Mouse (Mus musculus): ENCODE data around the gene Yars. TPM values are rescaled to one million over a fixed set of nuclear protein-coding genes. Genes with fewer than 3 reads are reported as not detected.

Yars gene
- total and polyA plus RNA-seq, 2 experiments from 2014 or later = 56.0 to 102 TPM

- 85% methylated on average over 4 of the region's 4 CpGs for WGBS
These were observed 76.6 kb downstream of the Yars start for GRCm38 (mm10) chr4:129266191-129266590.

GRCm38 (mm10) chr4:129266821-129267220, 77.3 kb downstream of the Yars start:
- no peak overlapping the region for H3K4me2 ChIP-seq (ENCODE audit: low read depth, low read length)
- H3K27ac ChIP-seq = no peak overlapping the region
- WGBS = 63% methylated on average over 5 of the region's 5 CpGs
- no peak overlapping the region for H3K4me3 ChIP-seq (ENCODE audit: low read length)
- ATAC-seq (no peak), DNase-seq (ENCODE audit: low spot score) (no peak)
- no peaks in the 10 kb centered on the region for H3K36me3 ChIP-seq (ENCODE audit: insufficient read depth, low read length)
- no peak overlapping the region for H3K9ac ChIP-seq (replicated peaks; ENCODE audit: low read length)
- TF ChIP-seq CTCF (IDR thresholded peaks at IDR 0.05; ENCODE audit: low read depth) = no peak
- no peaks in the 10 kb centered on the region for H3K9me3 ChIP-seq (ENCODE audit: low read length)
- H3K4me1 ChIP-seq (ENCODE audit: insufficient read depth, low read length) = no peaks in the 10 kb centered on the region
- no peaks in the 10 kb centered on the region for H3K27me3 ChIP-seq (ENCODE audit: insufficient read depth, low read length)

More at GRCm38 (mm10) chr4:129266191-129266590, 76.6 kb downstream of the Yars start:
- ATAC-seq = no peak
- Histone ChIP-seq H3K4me2 (ENCODE audit: low read depth, low read length) (no peak overlapping the region), H3K27me3 (ENCODE audit: insufficient read depth, low read length) (no peaks in the 10 kb centered on the region), H3K9ac (replicated peaks; ENCODE audit: low read length) (no peak overlapping the region), H3K9me3 (ENCODE audit: low read length) (no peaks in the 10 kb centered on the region), H3K36me3 (ENCODE audit: insufficient read depth, low read length) (no peaks in the 10 kb centered on the region), H3K4me3 (ENCODE audit: low read length) (no peak overlapping the region), H3K27ac (no peak overlapping the region), H3K4me1 (ENCODE audit: insufficient read depth, low read length) (no peaks in the 10 kb centered on the region)
- no peak for TF ChIP-seq CTCF (IDR thresholded peaks at IDR 0.05; ENCODE audit: low read depth)
- DNase-seq (ENCODE audit: low spot score) = no peak

DNA sequence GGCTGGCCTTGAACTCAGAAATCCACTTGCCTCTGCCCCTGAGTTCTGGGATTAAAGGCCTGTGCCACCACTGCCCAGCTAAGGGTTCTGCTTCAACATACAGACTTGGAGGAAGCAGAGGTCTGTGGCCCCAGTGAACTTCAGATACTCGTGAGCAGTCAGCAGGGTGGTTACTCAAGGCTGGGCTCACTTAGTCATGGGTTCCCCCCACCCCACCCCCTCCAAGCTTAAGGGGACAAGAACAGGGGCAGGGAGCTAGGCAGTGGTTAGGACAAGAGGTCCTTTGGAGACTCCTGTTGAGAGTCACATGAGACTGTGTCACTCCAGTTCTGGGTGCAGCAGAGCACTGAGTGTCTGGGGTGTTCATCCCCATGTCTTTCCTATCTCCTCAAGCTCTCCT, 79.1 kb downstream of the Yars start:
- no peak overlapping the region for H3K9ac ChIP-seq (replicated peaks; ENCODE audit: low read length)
- no peaks in the 10 kb centered on the region for H3K9me3 ChIP-seq (ENCODE audit: low read length)
- no peak for ATAC-seq
- H3K27me3 ChIP-seq (ENCODE audit: insufficient read depth, low read length) = no peaks in the 10 kb centered on the region
- no peak for DNase-seq (ENCODE audit: low spot score)
- H3K4me2 ChIP-seq (ENCODE audit: low read depth, low read length) = no peak overlapping the region
- no peak overlapping the region for H3K27ac ChIP-seq
- H3K4me1 ChIP-seq (ENCODE audit: insufficient read depth, low read length) = 0 out of 2 replicates have a peak, but pooled peaks cover 3% of the 10 kb centered on the region
- H3K36me3 ChIP-seq (ENCODE audit: insufficient read depth, low read length) = no peaks in the 10 kb centered on the region
- WGBS = 64% methylated on average over 1 of the region's 1 CpGs
- no peak for TF ChIP-seq CTCF (IDR thresholded peaks at IDR 0.05; ENCODE audit: low read depth)
- H3K4me3 ChIP-seq (ENCODE audit: low read length) = no peak overlapping the region

Other genes with a start within 250 kb of the Yars start
- gene Azin2, start 227.3 kb upstream of the Yars start, total RNA-seq (2014; rRNA removed) = 32.7 and 35.0 TPM in 2 replicates
- 32.9 and 33.0 TPM in 2 replicates for gene Azin2, start 227.3 kb upstream of the Yars start, polyA plus RNA-seq (2015; fragmentation: Nextera tagmentation; extraction: Ambion mirVana)
- 24.9 and 32.3 TPM in 2 replicates for gene Ak2, start 197.8 kb upstream of the Yars start, total RNA-seq (2014; rRNA removed)
- gene Ak2, start 197.8 kb upstream of the Yars start, polyA plus RNA-seq (2015; fragmentation: Nextera tagmentation; extraction: Ambion mirVana) = 78.5 and 82.9 TPM in 2 replicates
- gene Rnf19b, start 131.5 kb upstream of the Yars start, total RNA-seq (2014; rRNA removed) = 141 and 156 TPM in 2 replicates
- gene Rnf19b, start 131.5 kb upstream of the Yars start, polyA plus RNA-seq (2015; fragmentation: Nextera tagmentation; extraction: Ambion mirVana) = 29.9 and 31.8 TPM in 2 replicates
- not detected in 2 replicates for gene Tmem54, start 84.2 kb upstream of the Yars start, total RNA-seq (2014; rRNA removed)
- gene Tmem54, start 84.2 kb upstream of the Yars start, polyA plus RNA-seq (2015; fragmentation: Nextera tagmentation; extraction: Ambion mirVana) = 0.19 and 0.39 TPM in 2 replicates
- gene Hpca, start 67.7 kb upstream of the Yars start, total RNA-seq (2014; rRNA removed) = 270 and 290 TPM in 2 replicates
- gene Hpca, start 67.7 kb upstream of the Yars start, polyA plus RNA-seq (2015; fragmentation: Nextera tagmentation; extraction: Ambion mirVana) = 179 and 202 TPM in 2 replicates
- 33.5 and 38.4 TPM in 2 replicates for gene Fndc5, start 52.8 kb upstream of the Yars start, total RNA-seq (2014; rRNA removed)
- gene Fndc5, start 52.8 kb upstream of the Yars start, polyA plus RNA-seq (2015; fragmentation: Nextera tagmentation; extraction: Ambion mirVana) = 19.6 and 20.1 TPM in 2 replicates
- 35.9 and 36.8 TPM in 2 replicates for gene S100pbp, start within 50 bp of the Yars start, total RNA-seq (2014; rRNA removed)
- 16.2 and 16.9 TPM in 2 replicates for gene S100pbp, start within 50 bp of the Yars start, polyA plus RNA-seq (2015; fragmentation: Nextera tagmentation; extraction: Ambion mirVana)
- 23.1 and 29.0 TPM in 2 replicates for gene C77080, start 71.6 kb downstream of the Yars start, total RNA-seq (2014; rRNA removed)
- gene C77080, start 71.6 kb downstream of the Yars start, polyA plus RNA-seq (2015; fragmentation: Nextera tagmentation; extraction: Ambion mirVana) = 4.9 and 5.3 TPM in 2 replicates
- 1.9 and 3.3 TPM in 2 replicates for gene Sync, start 97.9 kb downstream of the Yars start, total RNA-seq (2014; rRNA removed)
- 1.9 and 2.0 TPM in 2 replicates for gene Sync, start 97.9 kb downstream of the Yars start, polyA plus RNA-seq (2015; fragmentation: Nextera tagmentation; extraction: Ambion mirVana)
- gene Rbbp4, start 145.6 kb downstream of the Yars start, total RNA-seq (2014; rRNA removed) = 71.3 and 83.2 TPM in 2 replicates
- gene Rbbp4, start 145.6 kb downstream of the Yars start, polyA plus RNA-seq (2015; fragmentation: Nextera tagmentation; extraction: Ambion mirVana) = 234 and 236 TPM in 2 replicates
- 4.3 and 5.7 TPM in 2 replicates for gene Zbtb8os, start 145.9 kb downstream of the Yars start, total RNA-seq (2014; rRNA removed)
- gene Zbtb8os, start 145.9 kb downstream of the Yars start, polyA plus RNA-seq (2015; fragmentation: Nextera tagmentation; extraction: Ambion mirVana) = 23.5 and 27.4 TPM in 2 replicates
- 26.9 and 29.6 TPM in 2 replicates for gene Zbtb8a, start 188.4 kb downstream of the Yars start, total RNA-seq (2014; rRNA removed)
- gene Zbtb8a, start 188.4 kb downstream of the Yars start, polyA plus RNA-seq (2015; fragmentation: Nextera tagmentation; extraction: Ambion mirVana) = 14.9 and 15.3 TPM in 2 replicates

Measured in hindbrain, postnatal 0 days (tissue).